ENCODE assay signal across 14 mouse cellular contexts in genomic region chr1:64040061-64040686, GRCm38 (mm10).
DNase-seq lines count a peak whose midpoint lies in the region; ATAC-seq and TF ChIP-seq lines count a peak whose summit lies in the region.
"Had no signal": no experiment of that assay in that cellular context is flagged by ENCODE, and none has a peak within 500 bp of the region (broad histone marks: within the 10 kb centered on the region; RNA-seq: fewer than 3 reads in every experiment).

No protein-coding gene starts in this region.

- H3K27ac ChIP-seq in hindbrain, embryonic 13.5 days = peak overlapping the region; percentile 44
- H3K27ac ChIP-seq in hindbrain, embryonic 14.5 days = no peak overlapping the region
- peak overlapping the region; percentile 80 for H3K27ac ChIP-seq in heart, embryonic 10.5 days
- peak overlapping the region; percentile 83 for H3K27ac ChIP-seq in heart, postnatal 0 days (ENCODE audit: low read depth)
- no peak overlapping the region for H3K27ac ChIP-seq in cerebellum, adult 2 months (ENCODE audit: insufficient read depth, low read length)
- H3K27ac ChIP-seq: forebrain, embryonic 12.5 days; hindbrain, embryonic 12.5 days; limb, embryonic 15.5 days; neural tube, embryonic 15.5 days had no signal

- no peaks in the 10 kb centered on the region for H3K9me3 ChIP-seq in hindbrain, embryonic 13.5 days
- no peaks in the 10 kb centered on the region for H3K9me3 ChIP-seq in hindbrain, embryonic 14.5 days (ENCODE audit: control insufficient read depth, low read length)
- no peaks in the 10 kb centered on the region for H3K9me3 ChIP-seq in megakaryocyte, embryonic 14.5 days
- H3K9me3 ChIP-seq in heart, embryonic 10.5 days = no peaks in the 10 kb centered on the region
- no peaks in the 10 kb centered on the region for H3K9me3 ChIP-seq in heart, postnatal 0 days (replicated peaks; ENCODE audit: control insufficient read depth, low read length)
- H3K9me3 ChIP-seq: forebrain, embryonic 12.5 days; hindbrain, embryonic 12.5 days; limb, embryonic 15.5 days; neural tube, embryonic 15.5 days had no signal

- DNase-seq in hindbrain, embryonic 14.5 days (ENCODE audit: low spot score) = no peak
- DNase-seq in heart, embryonic 10.5 days (ENCODE audit: low spot score) = no peak
- peak; percentile 80 for DNase-seq in heart, postnatal 0 days (ENCODE audit: low spot score)
- DNase-seq in cerebellum, adult 2 months = no peak
- DNase-seq: gastrocnemius, postnatal 10 days; right cerebral cortex, postnatal 14 days; thymus, adult 18-20 months had no signal

- no peak overlapping the region for H3K4me3 ChIP-seq in hindbrain, embryonic 13.5 days
- H3K4me3 ChIP-seq in hindbrain, embryonic 14.5 days (replicated peaks; ENCODE audit: low read length) = no peak overlapping the region
- peak overlapping the region; percentile 72 for H3K4me3 ChIP-seq in megakaryocyte, embryonic 14.5 days (replicated peaks)
- no peak overlapping the region for H3K4me3 ChIP-seq in heart, embryonic 10.5 days
- no peak overlapping the region for H3K4me3 ChIP-seq in heart, postnatal 0 days (ENCODE audit: low read depth, low read length)
- no peak overlapping the region for H3K4me3 ChIP-seq in cerebellum, adult 2 months (replicated peaks; ENCODE audit: insufficient read depth, low read depth, low read length)
- H3K4me3 ChIP-seq: forebrain, embryonic 12.5 days; hindbrain, embryonic 12.5 days; limb, embryonic 15.5 days; neural tube, embryonic 15.5 days had no signal

- H3K9ac ChIP-seq in hindbrain, embryonic 13.5 days = no peak overlapping the region
- no peak overlapping the region for H3K9ac ChIP-seq in hindbrain, embryonic 14.5 days
- no peak overlapping the region for H3K9ac ChIP-seq in heart, postnatal 0 days (replicated peaks; ENCODE audit: low read depth, low read length)
- H3K9ac ChIP-seq: forebrain, embryonic 12.5 days; hindbrain, embryonic 12.5 days; limb, embryonic 15.5 days; neural tube, embryonic 15.5 days had no signal

- TF ChIP-seq CTCF in heart, postnatal 0 days (IDR thresholded peaks at IDR 0.05; ENCODE audit: low read depth) = no peak
- no peak for TF ChIP-seq CTCF in cerebellum, adult 2 months (IDR thresholded peaks at IDR 0.05; ENCODE audit: borderline replicate concordance, insufficient read depth, low read depth, low read length)

- ATAC-seq in hindbrain, embryonic 13.5 days (ENCODE audit: low FRiP score) = no peak
- ATAC-seq in hindbrain, embryonic 14.5 days (ENCODE audit: low FRiP score) = no peak
- no peak for ATAC-seq in megakaryocyte, adult 5-6 weeks (ENCODE audit: poor library complexity, severe bottlenecking)
- ATAC-seq in heart, postnatal 0 days (ENCODE audit: insufficient read depth, low read depth) = peak; percentile 75

- H3K4me1 ChIP-seq in hindbrain, embryonic 13.5 days (replicated peaks) = peaks cover 83% of the 10 kb centered on the region
- peaks cover 40% of the 10 kb centered on the region for H3K4me1 ChIP-seq in hindbrain, embryonic 14.5 days (replicated peaks; ENCODE audit: control insufficient read depth, insufficient read depth, low read length)
- H3K4me1 ChIP-seq in megakaryocyte, embryonic 14.5 days = peaks cover 95% of the 10 kb centered on the region
- H3K4me1 ChIP-seq in heart, embryonic 10.5 days = peaks cover 45% of the 10 kb centered on the region
- H3K4me1 ChIP-seq in heart, postnatal 0 days (ENCODE audit: control insufficient read depth, insufficient read depth) = peaks cover 51% of the 10 kb centered on the region
- H3K4me1 ChIP-seq in cerebellum, adult 2 months (ENCODE audit: control insufficient read depth, insufficient read depth, low read length) = peaks cover 37% of the 10 kb centered on the region

- no peaks in the 10 kb centered on the region for H3K27me3 ChIP-seq in hindbrain, embryonic 13.5 days
- no peaks in the 10 kb centered on the region for H3K27me3 ChIP-seq in hindbrain, embryonic 14.5 days (ENCODE audit: control insufficient read depth, insufficient read depth, low read length)
- H3K27me3 ChIP-seq in megakaryocyte, embryonic 14.5 days (replicated peaks) = no peaks in the 10 kb centered on the region
- no peaks in the 10 kb centered on the region for H3K27me3 ChIP-seq in heart, embryonic 10.5 days (ENCODE audit: insufficient read depth, poor library complexity, severe bottlenecking)
- no peaks in the 10 kb centered on the region for H3K27me3 ChIP-seq in heart, postnatal 0 days (ENCODE audit: control insufficient read depth, insufficient read depth, low read length)
- H3K27me3 ChIP-seq in cerebellum, adult 2 months (ENCODE audit: control insufficient read depth, insufficient read depth, low read length) = no peaks in the 10 kb centered on the region
- H3K27me3 ChIP-seq: forebrain, embryonic 12.5 days; hindbrain, embryonic 12.5 days; limb, embryonic 15.5 days; neural tube, embryonic 15.5 days had no signal

- 83% methylated on average over 10 of the region's 10 CpGs for WGBS in hindbrain, embryonic 13.5 days
- WGBS in hindbrain, embryonic 14.5 days = 85% methylated on average over 10 of the region's 10 CpGs
- 52% methylated on average over 10 of the region's 10 CpGs for WGBS in heart, embryonic 10.5 days
- WGBS in heart, postnatal 0 days = 39% methylated on average over 10 of the region's 10 CpGs
- WGBS in cerebellum, adult 2 months = 79% methylated on average over 10 of the region's 10 CpGs

- no peak for TF ChIP-seq POLR2A in cerebellum, adult 2 months (IDR thresholded peaks at IDR 0.05; ENCODE audit: borderline replicate concordance, insufficient read depth, low read length)

- no peak for TF ChIP-seq EP300 in heart, postnatal 0 days (IDR thresholded peaks at IDR 0.05; ENCODE audit: low read depth)

- peaks cover 28% of the 10 kb centered on the region for H3K36me3 ChIP-seq in hindbrain, embryonic 13.5 days
- peaks cover 33% of the 10 kb centered on the region for H3K36me3 ChIP-seq in hindbrain, embryonic 14.5 days (replicated peaks; ENCODE audit: control insufficient read depth, insufficient read depth)
- peaks cover 90% of the 10 kb centered on the region for H3K36me3 ChIP-seq in megakaryocyte, embryonic 14.5 days (replicated peaks; ENCODE audit: low read length)
- peaks cover 6% of the 10 kb centered on the region; the same call in 1 of the 2 replicates for H3K36me3 ChIP-seq in heart, embryonic 10.5 days
- peaks cover 14% of the 10 kb centered on the region for H3K36me3 ChIP-seq in heart, postnatal 0 days (replicated peaks; ENCODE audit: control insufficient read depth, insufficient read depth, low read length)

- no peak overlapping the region for H3K4me2 ChIP-seq in hindbrain, embryonic 13.5 days
- no peak overlapping the region for H3K4me2 ChIP-seq in hindbrain, embryonic 14.5 days (replicated peaks)
- peak overlapping the region; percentile 3; the same call in 1 of the 2 replicates for H3K4me2 ChIP-seq in heart, postnatal 0 days (ENCODE audit: low read depth, low read length)
- H3K4me2 ChIP-seq: forebrain, embryonic 12.5 days; hindbrain, embryonic 12.5 days; limb, embryonic 15.5 days; neural tube, embryonic 15.5 days had no signal

Comparison
In these comparisons a context has a peak if more than half of its experiments do, and no peak if none do; other contexts are left out.
1. H3K27ac ChIP-seq: peak in hindbrain, embryonic 13.5 days (single experiment), heart, embryonic 10.5 days (single experiment) and heart, postnatal 0 days (single experiment); none in hindbrain, embryonic 14.5 days (single experiment) and cerebellum, adult 2 months (single experiment).